Mouse (Mus musculus) kidney, embryonic 14.5 days (tissue): ENCODE results near the gene Apc2. TPM values are rescaled to one million over a fixed set of nuclear protein-coding genes. Genes with fewer than 3 reads are reported as not detected.

Experiments used
- ATAC-seq: fragments of 200-750 bp; cut with Nextera tagmentation; 2 replicates; pipeline ENCODE4 v1.8.0; 2017; ENCODE audit warnings: moderate number of reproducible peaks, mild to moderate bottlenecking, moderate TSS enrichment, moderate library complexity; ENCODE audit not compliant: low FRiP score, low TSS enrichment
- H3K27ac ChIP-seq: fragments of 300-500 bp; sonication (generic); 2 replicates; pipeline ENCODE4 v1.5.1; 2014; ENCODE audit warnings: low read depth, mild to moderate bottlenecking, low read length, moderate library complexity, mixed read lengths
- H3K27me3 ChIP-seq: fragments of 300-500 bp; sonication (generic); 2 replicates; pipeline ENCODE4 v1.6.1; 2014; ENCODE audit warnings: mild to moderate bottlenecking, low read length; ENCODE audit not compliant: control insufficient read depth, insufficient read depth
- H3K36me3 ChIP-seq: fragments of 300-500 bp; sonication (generic); 2 replicates; pipeline ENCODE4 v1.6.1; 2014; ENCODE audit warnings: low read length, mixed read lengths; ENCODE audit not compliant: control insufficient read depth, insufficient read depth
- H3K4me1 ChIP-seq: fragments of 300-500 bp; sonication (generic); 2 replicates; pipeline ENCODE4 v1.6.1; 2014; ENCODE audit warnings: low read length, mixed read lengths; ENCODE audit not compliant: control insufficient read depth, insufficient read depth
- H3K4me2 ChIP-seq: fragments of 300-500 bp; sonication (generic); replicated peaks from 2 replicates; pipeline ENCODE4 v1.6.1; 2014; ENCODE audit warnings: low read depth, mild to moderate bottlenecking, low read length
- H3K4me3 ChIP-seq: fragments of 300-500 bp; sonication (generic); 2 replicates; pipeline ENCODE4 v1.5.1; 2014; ENCODE audit warnings: mild to moderate bottlenecking, low read length
- H3K9ac ChIP-seq: fragments of 300-500 bp; sonication (generic); 2 replicates; pipeline ENCODE4 v1.6.1; 2014; ENCODE audit warnings: low read depth, mild to moderate bottlenecking, low read length, moderate library complexity
- H3K9me3 ChIP-seq: fragments of 300-500 bp; sonication (generic); 2 replicates; pipeline ENCODE4 v1.6.1; 2016; ENCODE audit warnings: low read length; ENCODE audit not compliant: control insufficient read depth
- WGBS: fragments of 180-500 bp; shearing (Covaris S2); extraction: QIAGEN DNeasy Blood & Tissue Kit; methylation state at CpG from one replicate; pipeline ENCODE4 v1.1.7; 2014; 5-methylcytosine and 5-hydroxymethylcytosine counted together
- polyA plus RNA-seq: library from polyadenylated mRNA; unstranded; fragments of >200 nt; fragmentation: Nextera tagmentation; extraction: Ambion mirVana; gene quantifications from 2 replicates; pipeline ENCODE4 v1.2.1, GENCODE M21; 2014

The Apc2 gene
- polyA plus RNA-seq, 1 experiment from 2014 or later = 1.0 TPM

- no peak overlapping the region for H3K27ac ChIP-seq
- WGBS = 83% methylated on average over 5 of the region's 5 CpGs
- H3K9me3 ChIP-seq = no peaks in the 10 kb centered on the region
- peaks cover 52% of the 10 kb centered on the region for H3K36me3 ChIP-seq
- no peak overlapping the region for H3K9ac ChIP-seq
- no peak overlapping the region for H3K4me2 ChIP-seq
- H3K4me1 ChIP-seq = peaks cover 20% of the 10 kb centered on the region
- H3K4me3 ChIP-seq = no peak overlapping the region
- no peak for ATAC-seq
- no peaks in the 10 kb centered on the region for H3K27me3 ChIP-seq
These were observed 24.5 kb upstream of the Apc2 start for GRCm38 (mm10) chr10:80271186-80271843.

- 90% methylated on average over 8 of the region's 8 CpGs for WGBS
- H3K4me1 ChIP-seq = peaks cover 13% of the 10 kb centered on the region; the same call in 1 of the 2 replicates
- H3K36me3 ChIP-seq = peaks cover 56% of the 10 kb centered on the region
- no peaks in the 10 kb centered on the region for H3K9me3 ChIP-seq
- no peak for ATAC-seq
- H3K9ac ChIP-seq = no peak overlapping the region
- no peaks in the 10 kb centered on the region for H3K27me3 ChIP-seq
- H3K4me3 ChIP-seq = no peak overlapping the region
- no peak overlapping the region for H3K4me2 ChIP-seq
- H3K27ac ChIP-seq = no peak overlapping the region
These were observed 23.7 kb upstream of the Apc2 start for GRCm38 (mm10) chr10:80271870-80272585.

GRCm38 (mm10) chr10:80273847-80274246 is 21.9 kb upstream of the Apc2 start:
- Histone ChIP-seq H3K27me3 (no peaks in the 10 kb centered on the region), H3K9me3 (no peaks in the 10 kb centered on the region), H3K4me2 (no peak overlapping the region), H3K27ac (no peak overlapping the region), H3K4me1 (0 out of 2 replicates have a peak, but pooled peaks cover 2% of the 10 kb centered on the region), H3K9ac (no peak overlapping the region), H3K4me3 (no peak overlapping the region), H3K36me3 (peaks cover 63% of the 10 kb centered on the region)
- 0 out of 2 replicates have a peak, but pooled peaks have one; percentile 5 for ATAC-seq
- 80% methylated on average over 3 of the region's 3 CpGs for WGBS

- H3K9me3 ChIP-seq = no peaks in the 10 kb centered on the region
- H3K4me3 ChIP-seq = no peak overlapping the region
- H3K4me1 ChIP-seq = no peaks in the 10 kb centered on the region
- H3K27ac ChIP-seq = no peak overlapping the region
- H3K36me3 ChIP-seq = peaks cover 80% of the 10 kb centered on the region
- ATAC-seq = no peak
- H3K9ac ChIP-seq = no peak overlapping the region
- 92% methylated on average over 4 of the region's 5 CpGs for WGBS
- no peak overlapping the region for H3K4me2 ChIP-seq
- H3K27me3 ChIP-seq = no peaks in the 10 kb centered on the region
These were observed 19.5 kb upstream of the Apc2 start for GRCm38 (mm10) chr10:80276238-80276637.

- Histone ChIP-seq H3K36me3 (peaks cover 92% of the 10 kb centered on the region), H3K9ac (no peak overlapping the region), H3K4me2 (no peak overlapping the region), H3K27me3 (no peaks in the 10 kb centered on the region), H3K27ac (no peak overlapping the region), H3K4me1 (no peaks in the 10 kb centered on the region), H3K4me3 (no peak overlapping the region), H3K9me3 (no peaks in the 10 kb centered on the region)
- no peak for ATAC-seq
- 92% methylated on average over 9 of the region's 9 CpGs for WGBS
These were observed 17.4 kb upstream of the Apc2 start for GRCm38 (mm10) chr10:80278390-80278789.

GRCm38 (mm10) chr10:80279273-80279672 is 16.5 kb upstream of the Apc2 start:
- WGBS = 90% methylated on average over 12 of the region's 12 CpGs
- ATAC-seq = no peak

GRCm38 (mm10) chr10:80281304-80281703 is 14.5 kb upstream of the Apc2 start:
- H3K36me3 ChIP-seq = peaks cover 96% of the 10 kb centered on the region
- H3K4me2 ChIP-seq = no peak overlapping the region
- H3K27me3 ChIP-seq = no peaks in the 10 kb centered on the region
- 61% methylated on average over 7 of the region's 7 CpGs for WGBS
- H3K9me3 ChIP-seq = no peaks in the 10 kb centered on the region
- H3K4me1 ChIP-seq = no peaks in the 10 kb centered on the region
- peak; percentile 26; the same call in 1 of the 2 replicates for ATAC-seq
- H3K27ac ChIP-seq = no peak overlapping the region
- H3K9ac ChIP-seq = no peak overlapping the region
- no peak overlapping the region for H3K4me3 ChIP-seq

More at GRCm38 (mm10) chr10:80279273-80279672, 16.5 kb upstream of the Apc2 start:
- Histone ChIP-seq H3K27me3 (no peaks in the 10 kb centered on the region), H3K4me1 (no peaks in the 10 kb centered on the region), H3K9me3 (no peaks in the 10 kb centered on the region), H3K4me2 (no peak overlapping the region), H3K36me3 (peaks cover 93% of the 10 kb centered on the region), H3K27ac (no peak overlapping the region), H3K9ac (no peak overlapping the region), H3K4me3 (no peak overlapping the region)

- no peak overlapping the region for H3K9ac ChIP-seq
- H3K4me2 ChIP-seq = no peak overlapping the region
- no peaks in the 10 kb centered on the region for H3K4me1 ChIP-seq
- peaks cover 96% of the 10 kb centered on the region for H3K36me3 ChIP-seq
- WGBS = 73% methylated on average over 8 of the region's 8 CpGs
- H3K4me3 ChIP-seq = no peak overlapping the region
- no peaks in the 10 kb centered on the region for H3K9me3 ChIP-seq
- ATAC-seq = peak; percentile 6; the same call in 1 of the 2 replicates
- H3K27me3 ChIP-seq = no peaks in the 10 kb centered on the region
- H3K27ac ChIP-seq = no peak overlapping the region
These were observed 13.8 kb upstream of the Apc2 start for GRCm38 (mm10) chr10:80281921-80282371.
